Mouse (Mus musculus) cerebellum, adult 11-12 months (tissue): ENCODE measurements around the gene Gm20870.
"Not testable (repeated sequence)": the region's sequence is repeated elsewhere in the genome, so short reads cannot be mapped to it uniquely, and the experiment has no call there.

ENCODE experiments used
- DNase-seq: peaks from one replicate; pipeline ENCODE4 v3.0.0; 2022

Gene Gm20870

DNA sequence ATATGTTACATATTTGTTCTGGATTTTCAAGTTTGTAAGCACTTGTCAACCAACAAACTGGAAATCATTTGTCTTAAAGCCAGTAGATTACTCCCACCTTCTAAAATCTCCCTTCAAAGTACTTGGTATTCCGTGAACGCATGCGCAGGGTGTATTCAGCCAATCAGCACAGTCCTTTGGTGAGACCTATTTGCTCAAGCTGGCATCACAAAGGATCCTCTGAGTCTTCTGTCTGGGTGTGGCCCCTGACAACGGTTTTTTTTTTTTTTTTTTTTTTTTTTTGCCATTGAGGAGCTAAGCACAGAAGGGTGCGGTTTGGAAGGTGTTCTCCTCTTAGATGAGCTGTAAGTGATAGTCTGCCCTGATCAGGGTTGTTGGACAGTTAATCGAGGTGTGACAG lies at the start of gene Gm20870:
Gene Gm20870 (plus strand): TSS at position 301 of the 400 bp plus-strand sequence.
- DNase-seq = not testable (repeated sequence)
